Mouse (Mus musculus): ENCODE results near the gene Fbxo2.

DNA sequence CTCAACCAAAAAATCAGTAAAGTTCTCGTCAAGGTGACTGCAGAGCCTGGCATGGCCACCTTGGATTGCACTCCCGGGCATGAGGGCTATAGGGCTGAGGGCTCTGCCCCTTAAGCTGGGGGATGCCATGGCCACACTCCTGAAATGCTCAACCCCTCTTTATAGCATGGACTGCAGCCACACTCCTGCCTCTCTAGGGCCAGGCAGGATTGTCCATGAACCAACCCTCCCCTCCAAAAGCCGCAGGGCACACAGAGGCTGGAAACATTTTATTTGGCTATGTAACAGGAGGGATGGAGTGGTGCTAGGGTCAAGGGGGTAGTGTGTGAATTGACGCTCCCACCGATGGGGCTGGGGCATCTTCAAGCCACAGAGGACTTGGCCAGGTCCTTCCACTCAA, 7.9 kb upstream of the Fbxo2 start:
- TF ChIP-seq CTCF (IDR thresholded peaks at IDR 0.05; ENCODE audit: borderline replicate concordance, insufficient read depth, low read depth, low read length) = no peak
- no peak for TF ChIP-seq POLR2A (IDR thresholded peaks at IDR 0.05; ENCODE audit: borderline replicate concordance, insufficient read depth, low read length)

All from cerebellum, adult 2 months (tissue).